Mouse (Mus musculus): ENCODE data around the gene Igf2bp2.

DNA sequence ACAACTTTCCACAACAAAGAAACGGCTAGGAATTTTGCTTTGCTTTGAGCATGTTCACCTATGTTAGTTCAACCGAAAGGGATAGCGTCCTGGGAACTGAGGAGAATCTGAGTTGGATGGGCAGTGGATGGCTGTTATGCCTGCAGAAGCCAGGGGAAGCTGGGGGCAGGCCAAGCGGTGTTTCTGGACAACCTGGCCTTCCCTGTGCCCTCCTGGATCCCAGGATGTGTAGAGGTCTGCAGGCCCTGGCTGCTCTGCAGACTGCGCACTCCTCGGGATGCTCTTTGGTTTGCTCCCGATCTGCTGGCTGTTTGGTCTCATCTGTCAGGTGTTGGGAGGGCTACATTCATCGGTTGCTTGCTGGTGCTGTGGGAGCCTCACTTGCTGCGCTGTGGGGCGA lies 102.7 kb downstream of the Igf2bp2 start:
- TF ChIP-seq POLR2A (IDR thresholded peaks at IDR 0.05; ENCODE audit: borderline replicate concordance, low read depth, low read length) (no peak), CTCF (IDR thresholded peaks at IDR 0.05; ENCODE audit: low read depth, low read length) (no peak)

All from bone marrow macrophage, adult 2 months (primary cell).